In genomic region chr5:34730255-34730654, GRCm38 (mm10) we compare ENCODE assay signal across 14 mouse cellular contexts.
"Had no signal": no experiment of that assay in that cellular context is flagged by ENCODE, and none has a peak within 500 bp of the region (broad histone marks: within the 10 kb centered on the region; RNA-seq: fewer than 3 reads in every experiment).

No protein-coding gene starts in this region.

- H3K27me3 ChIP-seq: intestine, embryonic 15.5 days; limb, embryonic 13.5 days; neural tube, embryonic 12.5 days; stomach, embryonic 15.5 days had no signal

- H3K4me1 ChIP-seq: intestine, embryonic 15.5 days; limb, embryonic 13.5 days; midbrain, embryonic 10.5 days; neural tube, embryonic 12.5 days; stomach, embryonic 15.5 days had no signal

- H3K9ac ChIP-seq: intestine, embryonic 15.5 days; limb, embryonic 13.5 days; neural tube, embryonic 12.5 days; stomach, embryonic 15.5 days had no signal

- H3K36me3 ChIP-seq: intestine, embryonic 15.5 days; limb, embryonic 13.5 days; midbrain, embryonic 10.5 days; neural tube, embryonic 12.5 days; stomach, embryonic 15.5 days had no signal

- DNase-seq: kidney, adult 18-20 months; kidney, postnatal 10 days; left cerebral cortex, postnatal 4 days; lung, adult 18-20 months; midbrain, embryonic 14.5 days; right cerebral cortex, postnatal 4 days; spleen, adult 18-20 months; thymus, adult 2 months; thymus, postnatal 25 days had no signal

- H3K27ac ChIP-seq: intestine, embryonic 15.5 days; limb, embryonic 13.5 days; midbrain, embryonic 10.5 days; neural tube, embryonic 12.5 days; stomach, embryonic 15.5 days had no signal

- H3K9me3 ChIP-seq: intestine, embryonic 15.5 days; limb, embryonic 13.5 days; midbrain, embryonic 10.5 days; neural tube, embryonic 12.5 days; stomach, embryonic 15.5 days had no signal

- H3K4me3 ChIP-seq: intestine, embryonic 15.5 days; limb, embryonic 13.5 days; midbrain, embryonic 10.5 days; neural tube, embryonic 12.5 days; stomach, embryonic 15.5 days had no signal

- ATAC-seq: intestine, embryonic 15.5 days had no signal

- H3K4me2 ChIP-seq: intestine, embryonic 15.5 days; limb, embryonic 13.5 days; neural tube, embryonic 12.5 days; stomach, embryonic 15.5 days had no signal
